Mouse (Mus musculus) midbrain, postnatal 0 days (tissue): Measurements from ENCODE around the gene Hes5. TPM values are rescaled to one million over a fixed set of nuclear protein-coding genes. Genes with fewer than 3 reads are reported as not detected.
A peak's percentile ranks its signal among the peaks of the same experiment; 100 is the strongest.

Source experiments
- ATAC-seq: fragments of 200-750 bp; cut with Nextera tagmentation; 2 replicates; pipeline ENCODE4 v1.8.0; 2017; ENCODE audit warnings: moderate number of reproducible peaks, mild to moderate bottlenecking, moderate TSS enrichment, moderate library complexity; ENCODE audit not compliant: low FRiP score
- DNase-seq: peaks from one replicate; pipeline ENCODE4 v3.0.0-alpha.2; 2015; ENCODE audit warnings: low spot score
- H3K27ac ChIP-seq: fragments of 300-500 bp; sonication (generic); 2 replicates; pipeline ENCODE4 v1.5.1; 2014; ENCODE audit warnings: low read depth, mild to moderate bottlenecking, low read length, mixed read lengths
- H3K27me3 ChIP-seq: fragments of 300-500 bp; sonication (generic); 2 replicates; pipeline ENCODE4 v1.6.1; 2014; ENCODE audit warnings: low read length, control low read depth, mixed read lengths; ENCODE audit not compliant: insufficient read depth
- H3K36me3 ChIP-seq: fragments of 300-500 bp; sonication (generic); 2 replicates; pipeline ENCODE4 v1.6.1; 2014; ENCODE audit warnings: low read length, control low read depth, mixed read lengths; ENCODE audit not compliant: insufficient read depth
- H3K4me1 ChIP-seq: fragments of 300-500 bp; sonication (generic); 2 replicates; pipeline ENCODE4 v1.6.1; 2014; ENCODE audit warnings: mild to moderate bottlenecking, control low read depth, antibody characterized with exemption, low read length, mixed read lengths; ENCODE audit not compliant: insufficient read depth
- H3K4me2 ChIP-seq: fragments of 300-500 bp; sonication (generic); 2 replicates; pipeline ENCODE4 v1.6.1; 2014; ENCODE audit warnings: low read depth, mild to moderate bottlenecking, low read length, mixed read lengths; ENCODE audit not compliant: poor library complexity, severe bottlenecking
- H3K4me3 ChIP-seq: fragments of 300-500 bp; sonication (generic); 2 replicates; pipeline ENCODE4 v1.5.1; 2014; ENCODE audit warnings: low read depth, mild to moderate bottlenecking, low read length, moderate library complexity
- H3K9ac ChIP-seq: fragments of 300-500 bp; sonication (generic); replicated peaks from 2 replicates; pipeline ENCODE4 v1.6.1; 2014; ENCODE audit warnings: mild to moderate bottlenecking, low read length, moderate library complexity, mixed read lengths; ENCODE audit not compliant: poor library complexity, severe bottlenecking
- H3K9me3 ChIP-seq: fragments of 300-500 bp; sonication (generic); 2 replicates; pipeline ENCODE4 v1.6.1; 2016; ENCODE audit warnings: low read length, control low read depth
- CTCF ChIP-seq: IDR thresholded peaks from 2 replicates; pipeline ENCODE4 v1.5.1; 2016; ENCODE audit warnings: antibody characterized with exemption, mild to moderate bottlenecking
- WGBS: fragments of 180-500 bp; shearing (Covaris S2); extraction: QIAGEN DNeasy Blood & Tissue Kit; methylation state at CpG from one replicate; pipeline ENCODE4 v1.1.7; 2014; 5-methylcytosine and 5-hydroxymethylcytosine counted together
- polyA plus RNA-seq: library from polyadenylated mRNA; unstranded; fragments of >200 nt; fragmentation: Nextera tagmentation; extraction: Ambion mirVana; gene quantifications from 2 replicates; pipeline ENCODE4 v1.2.1, GENCODE M21; 2015
- total RNA-seq: library from RNA; depleted of rRNA; stranded (reverse); fragments of >200 nt; gene quantifications from 2 replicates; pipeline ENCODE4 v1.2.3, GENCODE M21; 2014

Hes5 gene
- total and polyA plus RNA-seq, 2 experiments from 2014 or later, result 111 to 165 TPM

DNA sequence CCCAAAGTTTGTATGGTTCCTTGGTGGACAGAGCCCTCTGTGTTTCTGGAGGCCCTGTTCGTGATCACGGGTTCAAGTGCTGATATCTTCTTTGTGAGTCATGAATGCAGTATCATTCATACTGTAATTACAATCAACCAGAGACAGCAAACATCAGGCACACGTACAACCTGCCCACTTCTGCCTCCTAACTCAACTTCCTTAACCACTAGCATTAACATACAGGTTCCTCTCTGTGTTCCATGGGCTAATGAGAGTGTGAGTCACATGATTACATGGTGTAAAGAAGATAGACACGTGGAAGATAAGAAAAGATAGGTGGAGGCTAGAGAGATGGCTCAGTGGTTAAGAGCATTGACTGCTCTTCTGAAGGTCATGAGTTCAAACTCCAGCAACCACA is 44.1 kb upstream of the Hes5 start:
- 82% methylated on average over 4 of the region's 4 CpGs for WGBS
- ATAC-seq, result no peak
- H3K27me3 ChIP-seq, result no peaks in the 10 kb centered on the region

DNA sequence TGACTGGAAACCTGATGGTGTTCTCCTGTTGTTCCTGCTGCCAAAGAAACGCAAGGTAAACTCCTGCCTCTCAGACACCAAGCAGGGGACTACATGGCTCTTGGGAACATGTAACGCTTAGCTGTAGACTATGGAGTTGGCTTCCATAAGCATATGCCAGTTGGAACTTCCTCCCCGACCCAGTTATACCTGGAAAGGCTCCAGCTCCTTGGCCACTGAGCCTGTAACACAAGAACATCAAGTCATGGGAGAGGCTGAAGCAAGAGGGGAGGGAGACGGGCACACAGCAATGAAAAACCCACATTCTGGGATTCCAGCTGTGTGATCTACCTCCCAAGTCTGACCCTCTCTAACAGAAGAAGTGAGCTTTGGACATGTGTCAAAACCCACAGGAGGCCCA is 38.4 kb upstream of the Hes5 start:
- ATAC-seq, result no peak
- H3K9ac ChIP-seq, result no peak overlapping the region
- WGBS, result 85% methylated on average over 4 of the region's 4 CpGs
- H3K36me3 ChIP-seq, result no peaks in the 10 kb centered on the region
- no peaks in the 10 kb centered on the region for H3K9me3 ChIP-seq
- no peak overlapping the region for H3K4me2 ChIP-seq
- DNase-seq, result no peak
- no peaks in the 10 kb centered on the region for H3K4me1 ChIP-seq
- H3K27ac ChIP-seq, result no peak overlapping the region
- TF ChIP-seq CTCF, result no peak
- H3K27me3 ChIP-seq, result no peaks in the 10 kb centered on the region
- no peak overlapping the region for H3K4me3 ChIP-seq

More for the DNA sequence above, 44.1 kb upstream of the Hes5 start:
- Histone ChIP-seq H3K9ac (no peak overlapping the region), H3K4me1 (no peaks in the 10 kb centered on the region), H3K4me3 (no peak overlapping the region), H3K4me2 (no peak overlapping the region), H3K9me3 (no peaks in the 10 kb centered on the region), H3K27ac (no peak overlapping the region), H3K36me3 (no peaks in the 10 kb centered on the region)
- DNase-seq, result no peak
- TF ChIP-seq CTCF, result no peak

DNA sequence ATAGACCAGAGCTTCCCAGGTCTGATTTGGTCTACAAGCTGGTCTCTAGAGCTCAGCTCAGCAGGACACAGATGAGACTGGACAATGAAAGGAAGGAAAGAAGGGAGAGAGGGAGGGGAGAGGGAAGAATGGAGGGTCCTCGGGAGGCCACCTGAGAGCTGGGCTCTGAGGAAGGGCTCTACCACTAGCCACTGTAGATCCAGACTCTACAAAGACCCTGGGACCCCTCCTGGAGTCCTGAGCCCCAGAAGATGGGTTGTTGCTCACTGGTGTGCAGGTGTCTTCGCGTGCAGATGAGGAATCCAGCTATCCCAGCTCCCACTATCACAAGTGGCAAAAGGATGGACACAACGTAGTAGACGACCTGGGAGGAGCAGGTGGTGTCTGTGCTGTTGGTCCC is 37.8 kb upstream of the Hes5 start:
- Histone ChIP-seq H3K4me3 (no peak overlapping the region), H3K36me3 (no peaks in the 10 kb centered on the region), H3K9ac (no peak overlapping the region), H3K27me3 (no peaks in the 10 kb centered on the region), H3K4me2 (no peak overlapping the region), H3K9me3 (no peaks in the 10 kb centered on the region), H3K4me1 (no peaks in the 10 kb centered on the region), H3K27ac (no peak overlapping the region)
- DNase-seq (no peak), ATAC-seq (no peak)
- no peak for TF ChIP-seq CTCF
- 82% methylated on average over 5 of the region's 5 CpGs for WGBS

- peak; percentile 27; the same call in 1 of the 2 replicates for TF ChIP-seq CTCF
- H3K9me3 ChIP-seq, result no peaks in the 10 kb centered on the region
- WGBS, result 54% methylated on average over 4 of the region's 4 CpGs
- no peaks in the 10 kb centered on the region for H3K4me1 ChIP-seq
- no peak overlapping the region for H3K4me2 ChIP-seq
- H3K27ac ChIP-seq, result no peak overlapping the region
- H3K36me3 ChIP-seq, result no peaks in the 10 kb centered on the region
- H3K4me3 ChIP-seq, result no peak overlapping the region
- ATAC-seq, result no peak
- DNase-seq, result no peak
- no peak overlapping the region for H3K9ac ChIP-seq
- H3K27me3 ChIP-seq, result no peaks in the 10 kb centered on the region
These were observed 35.3 kb upstream of the Hes5 start for GRCm38 (mm10) chr4:154925413-154925812.

GRCm38 (mm10) chr4:154926969-154927898 is 33.5 kb upstream of the Hes5 start:
- no peak overlapping the region for H3K27ac ChIP-seq
- no peaks in the 10 kb centered on the region for H3K27me3 ChIP-seq
- no peak for DNase-seq
- ATAC-seq, result no peak
- whole genome bisulfite sequencing, result 61% methylated on average over 9 of the region's 9 CpGs
- H3K4me1 ChIP-seq, result no peaks in the 10 kb centered on the region
- no peaks in the 10 kb centered on the region for H3K9me3 ChIP-seq
- H3K9ac ChIP-seq, result no peak overlapping the region
- TF ChIP-seq CTCF, result no peak
- no peak overlapping the region for H3K4me3 ChIP-seq
- no peak overlapping the region for H3K4me2 ChIP-seq
- H3K36me3 ChIP-seq, result no peaks in the 10 kb centered on the region

GRCm38 (mm10) chr4:154927899-154928337 is 32.8 kb upstream of the Hes5 start:
- no peak overlapping the region for H3K9ac ChIP-seq
- no peak for TF ChIP-seq CTCF
- 72% methylated on average over 5 of the region's 5 CpGs for WGBS
- H3K27ac ChIP-seq, result no peak overlapping the region
- H3K9me3 ChIP-seq, result no peaks in the 10 kb centered on the region
- no peak for DNase-seq
- no peak overlapping the region for H3K4me2 ChIP-seq
- H3K27me3 ChIP-seq, result no peaks in the 10 kb centered on the region
- H3K36me3 ChIP-seq, result no peaks in the 10 kb centered on the region
- H3K4me3 ChIP-seq, result no peak overlapping the region
- no peak for ATAC-seq
- H3K4me1 ChIP-seq, result no peaks in the 10 kb centered on the region
